Mouse (Mus musculus): Measurements from ENCODE around the gene Cpne8. TPM values are rescaled to one million over a fixed set of nuclear protein-coding genes. Genes with fewer than 3 reads are reported as not detected.

The Cpne8 gene
- polyA plus RNA-seq (2012; rRNA removed; ENCODE audit: low replicate concordance): 1.6 and 9.6 TPM in 2 replicates

GRCm38 (mm10) chr15:90678985-90679759, at the start of gene Cpne8:
Cpne8 (minus strand) TSS chr15:90679432.

